Mouse (Mus musculus) hematopoietic stem cell, adult 5-6 weeks (primary cell): ENCODE results near the gene Cd109. TPM values are rescaled to one million over a fixed set of nuclear protein-coding genes. Genes with fewer than 3 reads are reported as not detected.
A peak's percentile ranks its signal among the peaks of the same experiment; 100 is the strongest.

Source experiments
- ATAC-seq, 2 experiments: fragments of 125-278 bp in 1 of 2; replicated peaks in 1 of 2; 2 replicates each; pipeline ENCODE4 v1.8.0; 2016 to 2017; ENCODE audit warnings: inconsistent platforms in 2 of 2, mild to moderate bottlenecking in 2 of 2, moderate number of reproducible peaks in 2 of 2, low read depth in 1 of 2, moderate TSS enrichment in 1 of 2; ENCODE audit not compliant: low FRiP score in 2 of 2, poor library complexity in 2 of 2, severe bottlenecking in 2 of 2, insufficient read depth in 1 of 2, low TSS enrichment in 1 of 2
- total RNA-seq: library from RNA; stranded (forward); fragments of 172-1452, 232-1000 nt; gene quantifications from 2 replicates; pipeline ENCODE4 v1.2.3, GENCODE M21; 2017

Cd109 gene
- total RNA-seq, result not detected in 2 replicates

- ATAC-seq, result peak; percentile 29 to 57; a peak in 3 of 4 replicates
Observed at GRCm38 (mm10) chr9:78615401-78616021, at the start of gene Cd109. Gene Cd109, plus strand, starts transcription at chr9:78615546.

- no peak for ATAC-seq
Observed at GRCm38 (mm10) chr9:78569934-78570333, 45.4 kb upstream of the Cd109 start.

- no peak for ATAC-seq
Observed at GRCm38 (mm10) chr9:78576466-78576865, 38.9 kb upstream of the Cd109 start.

- peak; percentile 74 to 82 for ATAC-seq
Observed at GRCm38 (mm10) chr9:78578824-78579223, 36.5 kb upstream of the Cd109 start.

GRCm38 (mm10) chr9:78579644-78580396 lies 35.5 kb upstream of the Cd109 start:
- ATAC-seq, result no peak

- ATAC-seq, result peak; percentile 0 to 43; a peak in 1 of 4 replicates
Observed at GRCm38 (mm10) chr9:78587218-78587883, 28.0 kb upstream of the Cd109 start.

- ATAC-seq, result peak; percentile 95
Observed at GRCm38 (mm10) chr9:78587914-78588313, 27.4 kb upstream of the Cd109 start, which contains the start of gene Slc17a5. Gene Slc17a5, minus strand, starts transcription at chr9:78588041.

GRCm38 (mm10) chr9:78588411-78589033 lies 26.8 kb upstream of the Cd109 start:
- ATAC-seq, result peak; percentile 68 to 73

- no peak for ATAC-seq
Observed at GRCm38 (mm10) chr9:78590471-78590870, 24.9 kb upstream of the Cd109 start.

- no peak for ATAC-seq
Observed at GRCm38 (mm10) chr9:78595257-78595656, 20.1 kb upstream of the Cd109 start.

GRCm38 (mm10) chr9:78595769-78596555 lies 19.4 kb upstream of the Cd109 start:
- no peak for ATAC-seq

- ATAC-seq, result peak; percentile 88 to 90
Observed at GRCm38 (mm10) chr9:78596834-78597233, 18.5 kb upstream of the Cd109 start.

- no peak for ATAC-seq
Observed at GRCm38 (mm10) chr9:78599927-78600326, 15.4 kb upstream of the Cd109 start.

GRCm38 (mm10) chr9:78601046-78601730 lies 14.2 kb upstream of the Cd109 start:
- no peak for ATAC-seq

GRCm38 (mm10) chr9:78614201-78614600 lies 1.1 kb upstream of the Cd109 start:
- ATAC-seq, result no peak

- ATAC-seq, result no peak
Observed at GRCm38 (mm10) chr9:78619285-78619684, 3.9 kb downstream of the Cd109 start.
